Mouse (Mus musculus) fat pad, adult 2 months (tissue): Measurements from ENCODE around the gene Tspan14.

ENCODE experiments used
- DNase-seq: peaks from one replicate; pipeline ENCODE4 v3.0.0-alpha.2; 2011; ENCODE audit warnings: low read depth, low spot score; ENCODE audit errors: extremely low read depth

The Tspan14 gene

GRCm38 (mm10) chr14:40953381-40953780, 13.2 kb downstream of the Tspan14 start:
- no peak for DNase-seq

GRCm38 (mm10) chr14:40952715-40953114, 13.9 kb downstream of the Tspan14 start:
- no peak for DNase-seq

- no peak for DNase-seq
Measured at GRCm38 (mm10) chr14:40952301-40952700, 14.3 kb downstream of the Tspan14 start.

- no peak for DNase-seq
Measured at GRCm38 (mm10) chr14:40949730-40950614, 16.6 kb downstream of the Tspan14 start.

GRCm38 (mm10) chr14:40949047-40949446, 17.6 kb downstream of the Tspan14 start:
- DNase-seq: peak; percentile 78

- peak; percentile 68 for DNase-seq
Measured at GRCm38 (mm10) chr14:40948522-40948921, 18.1 kb downstream of the Tspan14 start.

DNA sequence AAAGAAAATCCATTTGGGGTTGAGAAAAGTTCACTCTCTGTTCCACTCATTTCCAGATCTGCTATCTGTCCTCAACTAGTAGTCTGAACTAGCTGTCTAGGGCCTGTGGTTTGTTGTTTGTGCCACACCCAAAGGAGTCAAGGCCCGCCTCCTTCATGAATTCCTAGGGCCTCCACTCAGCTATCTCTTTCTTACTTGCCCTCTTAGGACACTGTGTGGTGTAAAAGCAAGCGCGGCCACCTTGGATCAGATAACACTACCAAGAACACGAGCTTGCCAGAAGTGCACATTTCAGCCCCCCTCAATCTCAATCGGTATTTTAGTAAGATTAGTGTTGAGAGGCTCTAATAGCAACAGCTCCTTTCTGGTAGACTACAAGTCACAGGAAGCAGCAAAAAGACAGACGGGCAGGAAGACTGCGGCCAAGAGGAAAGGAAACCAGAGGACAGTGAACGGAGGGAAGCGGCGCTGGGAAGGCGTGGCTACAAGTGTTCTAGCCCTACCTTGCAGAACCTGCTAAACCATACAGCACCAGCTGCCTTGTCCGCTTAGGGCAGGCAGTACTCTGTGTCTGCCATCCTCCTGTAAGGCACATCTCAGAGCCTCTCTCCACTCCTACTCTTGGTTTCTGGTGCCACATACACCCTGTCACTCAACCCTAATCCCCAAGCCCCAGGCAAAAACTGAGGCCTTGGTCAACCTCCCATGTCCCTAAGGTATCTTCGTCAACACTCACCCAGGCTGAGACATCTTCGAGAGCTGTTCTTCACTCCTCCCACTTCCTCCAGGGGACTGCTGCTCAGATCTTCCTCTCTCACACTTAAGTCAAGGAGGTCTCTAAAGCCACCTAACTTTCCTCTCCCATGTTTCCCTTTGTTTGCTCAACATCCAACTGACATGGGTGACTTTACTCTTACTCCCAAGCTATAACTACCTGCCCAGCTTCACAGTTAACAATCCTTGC, 18.9 kb downstream of the Tspan14 start:
- DNase-seq: peak; percentile 88

GRCm38 (mm10) chr14:40943802-40944201, 22.8 kb downstream of the Tspan14 start:
- no peak for DNase-seq

DNA sequence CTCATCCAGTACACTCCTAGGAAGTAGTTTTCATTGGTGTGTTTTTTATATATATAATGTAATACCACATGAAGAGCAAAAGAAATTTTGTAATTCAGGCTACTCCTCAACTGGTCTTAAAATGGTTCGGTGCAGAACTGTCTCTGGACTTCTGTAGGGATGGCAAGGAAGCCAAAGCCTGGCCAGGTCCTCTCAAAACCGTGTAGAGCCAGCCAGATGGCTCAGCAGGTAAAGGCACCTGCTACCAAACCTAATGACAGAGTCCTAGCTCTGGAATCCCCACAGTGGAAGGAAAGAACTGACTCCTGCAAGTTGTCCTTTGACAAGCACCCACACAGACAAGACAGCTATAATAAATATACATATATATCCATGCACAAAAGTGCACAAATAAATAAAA, 24.2 kb downstream of the Tspan14 start:
- DNase-seq: no peak

GRCm38 (mm10) chr14:40938380-40938987, 28.1 kb downstream of the Tspan14 start:
- DNase-seq: no peak

GRCm38 (mm10) chr14:40937052-40937451, 29.6 kb downstream of the Tspan14 start:
- DNase-seq: no peak

DNA sequence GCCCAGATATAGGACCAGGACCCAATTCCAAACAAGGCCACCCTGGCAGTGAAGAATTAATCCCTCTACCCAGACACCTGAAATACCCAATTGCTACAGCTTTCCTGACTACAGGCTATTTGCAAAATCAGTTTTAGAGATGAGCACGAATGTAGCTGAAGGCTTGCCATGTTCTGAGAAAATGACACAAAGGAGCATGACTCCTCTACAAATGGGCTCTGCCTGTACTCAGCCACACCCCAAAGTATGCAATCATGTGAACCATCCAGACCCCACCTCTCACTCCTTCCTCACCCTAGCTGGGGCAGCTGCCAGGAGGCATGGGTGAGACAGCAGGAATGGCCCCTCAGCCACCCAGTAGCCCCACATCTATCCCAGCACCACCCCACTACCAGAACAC, 31.1 kb downstream of the Tspan14 start:
- DNase-seq: no peak

- DNase-seq: no peak
Measured at GRCm38 (mm10) chr14:40935054-40935453, 31.6 kb downstream of the Tspan14 start.

DNA sequence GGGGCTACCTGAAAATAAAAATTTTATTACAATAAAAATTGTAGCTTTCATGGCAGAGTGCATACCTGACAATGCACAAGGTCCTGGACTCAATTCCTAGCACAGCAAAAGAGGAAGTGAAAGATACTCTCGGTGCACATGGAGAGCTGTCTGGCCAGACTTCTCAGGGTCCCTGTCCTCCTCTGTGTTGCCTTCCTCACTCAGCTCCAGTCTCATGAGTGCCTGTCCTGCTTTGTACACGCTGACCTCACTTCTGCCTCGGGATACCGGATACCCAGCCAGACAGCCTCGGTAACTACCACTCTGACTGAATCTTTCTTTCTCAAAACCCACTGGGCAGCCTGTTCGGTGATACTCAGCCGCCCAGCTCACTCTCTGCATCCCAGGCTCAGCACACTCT, 33.3 kb downstream of the Tspan14 start:
- DNase-seq: no peak

DNA sequence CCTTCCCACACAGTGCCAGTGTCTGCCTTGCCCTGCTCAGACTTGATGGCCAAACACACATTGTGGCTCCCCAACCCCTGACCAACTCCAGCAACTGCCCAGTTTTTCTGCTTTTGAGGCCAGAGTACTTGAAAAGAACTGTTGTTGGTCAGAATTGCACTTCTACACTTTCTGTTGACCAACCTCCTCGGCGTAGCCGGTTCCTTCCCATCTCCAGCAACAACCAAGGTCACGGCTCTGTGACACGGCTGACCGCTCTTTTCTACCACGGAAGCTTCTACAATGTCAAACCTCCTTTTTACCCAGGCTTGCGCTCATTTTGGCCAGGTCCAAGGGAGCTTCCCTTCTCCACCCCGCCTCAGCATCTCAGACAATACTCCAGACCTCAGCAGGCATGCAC, 34.4 kb downstream of the Tspan14 start:
- DNase-seq: no peak

DNA sequence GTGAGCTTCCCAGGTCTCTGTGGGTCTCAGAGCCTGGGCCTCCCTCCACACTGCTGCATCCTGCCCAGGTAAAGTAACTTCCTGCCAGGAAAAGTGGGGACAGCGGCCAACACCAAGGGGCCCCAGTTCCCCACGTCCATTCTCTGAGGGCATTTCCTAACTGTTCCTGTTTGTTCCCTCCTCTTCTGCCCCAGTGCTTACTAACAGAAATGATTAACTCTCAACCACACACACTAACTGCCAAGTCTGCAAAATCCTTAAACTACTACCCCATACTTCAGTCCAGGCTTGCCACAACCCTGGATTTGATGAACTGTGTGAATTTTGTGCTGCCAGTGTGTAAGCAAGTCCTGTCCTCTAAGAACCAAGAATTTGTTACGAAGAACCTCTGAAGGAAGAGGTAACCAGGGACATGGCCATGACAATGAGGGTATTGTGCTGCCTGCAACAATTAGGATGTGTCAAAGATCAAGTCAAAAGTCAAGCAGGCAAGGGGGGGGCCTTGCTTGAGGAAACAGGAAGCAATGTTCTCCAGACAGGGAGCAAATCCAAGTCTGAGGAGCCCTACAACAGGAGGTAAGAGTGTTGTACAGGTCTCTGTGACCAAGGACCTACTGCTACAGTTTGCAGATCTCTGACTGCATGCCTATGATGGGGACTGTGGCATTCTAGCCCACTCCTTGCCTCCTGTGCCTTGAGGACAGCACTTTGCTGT, 35.3 kb downstream of the Tspan14 start:
- DNase-seq: no peak

DNA sequence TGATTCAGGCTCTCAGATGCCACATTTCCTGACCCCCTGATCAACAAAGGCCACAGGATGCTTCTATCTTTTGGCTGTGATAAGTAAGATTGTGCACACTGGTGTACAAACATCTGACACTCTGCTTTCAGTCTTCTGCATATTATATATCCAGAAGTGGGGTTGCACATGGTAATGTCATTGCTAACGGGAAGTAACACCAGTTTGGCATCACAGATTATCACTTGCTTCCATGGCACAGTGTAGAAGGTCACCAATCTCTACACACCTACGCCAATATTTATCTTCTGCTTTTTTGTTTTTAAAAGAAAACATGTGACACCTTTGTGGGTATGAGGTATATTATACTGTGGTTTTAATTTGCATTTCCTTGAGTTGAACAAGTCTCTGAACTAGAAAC, 36.7 kb downstream of the Tspan14 start:
- DNase-seq: no peak

DNA sequence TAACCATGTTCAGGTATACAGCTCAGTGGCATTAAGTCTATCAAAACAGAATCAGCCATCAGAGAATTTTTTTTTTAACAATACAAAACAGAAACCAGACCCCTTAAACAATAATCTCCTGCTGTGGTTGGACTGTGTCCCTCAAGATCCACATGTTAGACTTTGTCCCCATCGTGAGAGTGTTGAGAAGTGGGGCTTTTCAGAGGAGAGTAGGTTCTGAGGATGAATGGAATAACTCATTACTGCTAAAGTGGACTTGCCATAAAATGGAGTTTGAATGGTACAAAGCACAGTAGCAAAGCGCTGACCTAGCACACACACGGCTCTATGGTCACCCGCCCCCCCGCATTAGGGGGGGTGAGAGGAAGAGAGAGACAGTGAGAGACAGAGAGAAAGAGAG, 37.7 kb downstream of the Tspan14 start:
- no peak for DNase-seq

GRCm38 (mm10) chr14:40927041-40927440, 39.6 kb downstream of the Tspan14 start:
- no peak for DNase-seq

GRCm38 (mm10) chr14:40924378-40925113, 42.1 kb downstream of the Tspan14 start:
- no peak for DNase-seq
